ENCODE assay signal across 9 mouse cellular contexts in the genomic region with DNA sequence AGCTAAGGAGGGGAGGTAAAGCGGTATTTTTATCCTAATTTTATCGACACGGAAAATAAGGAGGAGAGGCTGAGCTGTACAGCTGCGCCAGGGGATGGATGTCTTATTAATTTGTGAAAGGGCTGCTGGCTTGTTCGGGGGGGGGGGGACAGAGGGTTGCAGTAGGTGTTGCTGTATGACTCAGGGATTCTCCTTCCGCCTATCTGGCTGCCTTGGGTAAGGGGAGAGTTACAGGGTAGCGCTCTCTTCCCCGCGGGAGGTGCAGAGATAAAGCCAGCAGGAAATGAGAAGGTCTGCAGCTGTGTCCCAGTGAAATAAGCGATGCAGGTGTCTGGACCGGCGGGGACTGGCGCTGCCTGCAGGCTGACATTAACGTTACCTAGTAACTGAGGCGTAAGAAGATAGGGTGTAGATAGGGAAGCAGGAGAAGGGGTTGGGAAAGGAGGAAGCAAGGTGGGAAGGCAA. TPM values are rescaled to one million over a fixed set of nuclear protein-coding genes. Genes with fewer than 3 reads are reported as not detected.
DNase-seq lines count a peak whose midpoint lies in the region; ATAC-seq and TF ChIP-seq lines count a peak whose summit lies in the region.
"Had no signal": no experiment of that assay in that cellular context is flagged by ENCODE, and none has a peak within 500 bp of the region (broad histone marks: within the 10 kb centered on the region; RNA-seq: fewer than 3 reads in every experiment).

No protein-coding gene starts in this region.

- no peak for TF ChIP-seq EP300 in liver, embryonic 14.5 days (IDR thresholded peaks at IDR 0.05; ENCODE audit: low read depth)

- no peak; the same call in 1 of the 2 replicates for TF ChIP-seq CTCF in hindbrain, postnatal 0 days (IDR thresholded peaks at IDR 0.05; ENCODE audit: low read depth)
- TF ChIP-seq CTCF in liver, embryonic 14.5 days (IDR thresholded peaks at IDR 0.05; ENCODE audit: low read depth), result no peak

- 2% methylated on average over 15 of the region's 15 CpGs for WGBS in hindbrain, postnatal 0 days
- under 1% methylated on average over 15 of the region's 15 CpGs for WGBS in liver, embryonic 14.5 days (ENCODE audit: insufficient replicate concordance)

- H3K4me2 ChIP-seq in hindbrain, postnatal 0 days (ENCODE audit: low read depth, low read length), result peak overlapping the region; percentile 74
- H3K4me2 ChIP-seq in liver, embryonic 14.5 days (ENCODE audit: low read depth), result peak overlapping the region; percentile 78

- no peaks in the 10 kb centered on the region for H3K4me1 ChIP-seq in hindbrain, postnatal 0 days (ENCODE audit: insufficient read depth, low read length)
- H3K4me1 ChIP-seq in liver, embryonic 14.5 days (replicated peaks; ENCODE audit: control insufficient read depth in 2 of 2, insufficient read depth in 2 of 2, low read length in 1 of 2), result peaks cover 0 to 11% of the 10 kb centered on the region in 2 experiments; a peak in 1 of 4 replicates

- no peak for DNase-seq in frontal cortex, postnatal 25 days (ENCODE audit: low spot score in 2 of 2)
- DNase-seq in cerebellum, postnatal 25 days, result peak; percentile 61 to 62
- DNase-seq in hindbrain, postnatal 0 days (ENCODE audit: low spot score), result peak; percentile 37
- no peak for DNase-seq in liver, embryonic 14.5 days (ENCODE audit: low read depth in 3 of 3, low spot score in 3 of 3)
- peak; percentile 36 to 62 for DNase-seq in right cerebral cortex, adult 2 months (ENCODE audit: low spot score in 2 of 2)
- no peak for DNase-seq in spleen, postnatal 4 days (ENCODE audit: low spot score in 2 of 2)

- H3K4me3 ChIP-seq in hindbrain, postnatal 0 days (ENCODE audit: low read length), result peak overlapping the region; percentile 37
- peak overlapping the region in 1 of 2 experiments; percentile 41; a peak in 3 of 4 replicates for H3K4me3 ChIP-seq in liver, embryonic 14.5 days (ENCODE audit: insufficient read depth in 1 of 2, low read depth in 2 of 2, low read length in 2 of 2)

- peak; percentile 45 for ATAC-seq in frontal cortex, adult (ENCODE audit: low TSS enrichment)
- ATAC-seq in CD4-positive, CD25-positive, alpha-beta regulatory T cell, adult 4 months, result peak; percentile 65
- peak; percentile 63 for ATAC-seq in hindbrain, postnatal 0 days
- peak; percentile 24; the same call in 1 of the 2 replicates for ATAC-seq in liver, embryonic 14.5 days (ENCODE audit: insufficient read depth)

- no peaks in the 10 kb centered on the region for H3K9me3 ChIP-seq in hindbrain, postnatal 0 days (ENCODE audit: low read length)
- H3K9me3 ChIP-seq in liver, embryonic 14.5 days (ENCODE audit: control insufficient read depth, low read length), result no peaks in the 10 kb centered on the region

- no peaks in the 10 kb centered on the region for H3K36me3 ChIP-seq in hindbrain, postnatal 0 days (ENCODE audit: insufficient read depth, low read length)
- H3K36me3 ChIP-seq in liver, embryonic 14.5 days (replicated peaks; ENCODE audit: control insufficient read depth, insufficient read depth, low read depth), result no peaks in the 10 kb centered on the region

- peak overlapping the region; percentile 43; the same call in 1 of the 2 replicates for H3K9ac ChIP-seq in hindbrain, postnatal 0 days (replicated peaks; ENCODE audit: low read length)
- no peak overlapping the region for H3K9ac ChIP-seq in liver, embryonic 14.5 days (replicated peaks)

- H3K27me3 ChIP-seq in hindbrain, postnatal 0 days (ENCODE audit: insufficient read depth, low read length), result no peaks in the 10 kb centered on the region
- no peaks in the 10 kb centered on the region; the same call in 1 of the 2 replicates for H3K27me3 ChIP-seq in liver, embryonic 14.5 days (ENCODE audit: control insufficient read depth, insufficient read depth, low read length)

- peak overlapping the region; percentile 73; the same call in 1 of the 2 replicates for H3K27ac ChIP-seq in hindbrain, postnatal 0 days
- H3K27ac ChIP-seq in liver, embryonic 14.5 days, result no peak overlapping the region

RNA-seq across cellular contexts. Expression of a gene that starts 2.7 kb away (rescaled TPM):
- not detected for polyA plus RNA-seq in CD4-positive, CD25-positive, alpha-beta regulatory T cell, adult 4 months (2017; shearing (Covaris generic))
- not detected in 2 replicates for total RNA-seq in hindbrain, postnatal 0 days (2014; rRNA removed)
- not detected in 2 replicates for polyA plus RNA-seq in hindbrain, postnatal 0 days (2015; fragmentation: Nextera tagmentation; extraction: Ambion mirVana)
- polyA plus RNA-seq in liver, embryonic 14.5 days (2012; rRNA removed), result 5.4 and 6.3 TPM in 2 replicates
- 4.3 and 5.1 TPM in 2 replicates for polyA plus RNA-seq in liver, embryonic 14.5 days (2014; fragmentation: Nextera tagmentation; extraction: Ambion mirVana)

RNA-seq across cellular contexts. Expression of a gene that starts 16.0 kb away (rescaled TPM):
- not detected for polyA plus RNA-seq in CD4-positive, CD25-positive, alpha-beta regulatory T cell, adult 4 months (2017; shearing (Covaris generic))
- total RNA-seq in hindbrain, postnatal 0 days (2014; rRNA removed), result 0.31 and 0.61 TPM in 2 replicates
- polyA plus RNA-seq in hindbrain, postnatal 0 days (2015; fragmentation: Nextera tagmentation; extraction: Ambion mirVana), result 0.26 and 0.28 TPM in 2 replicates
- 0.01 and 0.03 TPM in 2 replicates for polyA plus RNA-seq in liver, embryonic 14.5 days (2012; rRNA removed)
- 0.06 TPM in 1 of 2 replicates, not detected in the other for polyA plus RNA-seq in liver, embryonic 14.5 days (2014; fragmentation: Nextera tagmentation; extraction: Ambion mirVana)
- total RNA-seq: neutrophil, adult 5-6 weeks had no signal

RNA-seq across cellular contexts. Expression of a gene that starts 27.9 kb away (rescaled TPM):
- polyA plus RNA-seq in CD4-positive, CD25-positive, alpha-beta regulatory T cell, adult 4 months (2017; shearing (Covaris generic)), result 100 to 1,000 TPM; 151 to 179 TPM
- total RNA-seq in hindbrain, postnatal 0 days (2014; rRNA removed), result 101 and 118 TPM in 2 replicates
- 102 and 106 TPM in 2 replicates for polyA plus RNA-seq in hindbrain, postnatal 0 days (2015; fragmentation: Nextera tagmentation; extraction: Ambion mirVana)
- 43.5 and 64.5 TPM in 2 replicates for polyA plus RNA-seq in liver, embryonic 14.5 days (2012; rRNA removed)
- polyA plus RNA-seq in liver, embryonic 14.5 days (2014; fragmentation: Nextera tagmentation; extraction: Ambion mirVana), result 43.2 and 47.9 TPM in 2 replicates

RNA-seq across cellular contexts. Expression of a gene that starts 28.6 kb away (rescaled TPM):
- 100 to 1,000 TPM in 1 of 2 experiments, 10 to 100 TPM in 1; 98.9 to 105 TPM for polyA plus RNA-seq in CD4-positive, CD25-positive, alpha-beta regulatory T cell, adult 4 months (2017; shearing (Covaris generic))
- total RNA-seq in hindbrain, postnatal 0 days (2014; rRNA removed), result 29.6 and 37.9 TPM in 2 replicates
- polyA plus RNA-seq in hindbrain, postnatal 0 days (2015; fragmentation: Nextera tagmentation; extraction: Ambion mirVana), result 64.1 and 67.7 TPM in 2 replicates
- 29.6 and 33.6 TPM in 2 replicates for polyA plus RNA-seq in liver, embryonic 14.5 days (2012; rRNA removed)
- 39.9 and 42.8 TPM in 2 replicates for polyA plus RNA-seq in liver, embryonic 14.5 days (2014; fragmentation: Nextera tagmentation; extraction: Ambion mirVana)

Comparison
In these comparisons a context has a peak if more than half of its experiments do, and no peak if none do; other contexts are left out.
1. DNase-seq: peak in cerebellum, postnatal 25 days (2 of 2), hindbrain, postnatal 0 days (single experiment) and right cerebral cortex, adult 2 months (2 of 2); none in frontal cortex, postnatal 25 days (0 of 2), liver, embryonic 14.5 days (0 of 3) and spleen, postnatal 4 days (0 of 2).
2. Peak in every context shown above with its lines, with median percentiles within 50 percentile points of each other: ATAC-seq.